In the genomic region with DNA sequence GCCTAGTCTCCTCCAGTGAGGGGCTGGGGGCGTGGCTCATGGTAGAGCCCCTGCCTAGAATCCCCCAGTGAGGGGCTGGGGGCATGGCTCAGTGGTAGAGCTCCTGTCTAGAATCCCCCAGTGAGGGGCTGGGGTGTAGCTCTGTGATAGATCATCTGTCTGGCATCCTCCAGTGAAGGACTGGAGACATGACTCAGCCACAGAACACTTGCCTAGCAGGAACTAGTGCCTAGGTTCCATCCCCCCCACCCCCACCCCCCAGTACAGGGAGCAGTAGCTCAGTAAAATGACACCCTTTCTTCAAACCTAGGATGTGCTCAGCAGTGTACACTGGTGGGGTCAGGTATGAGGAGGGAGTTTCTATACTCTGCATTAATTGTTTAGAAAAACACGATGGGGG, we compare ENCODE assay signal across 17 mouse cellular contexts.
"Had no signal": no experiment of that assay in that cellular context is flagged by ENCODE, and none has a peak within 500 bp of the region (broad histone marks: within the 10 kb centered on the region; RNA-seq: fewer than 3 reads in every experiment).

No protein-coding gene starts in this region.

- H3K27ac ChIP-seq: kidney, embryonic 15.5 days; left cerebral cortex, adult 2 months; liver, embryonic 13.5 days; macrophage; midbrain, embryonic 12.5 days; midbrain, embryonic 15.5 days; neural tube, embryonic 13.5 days had no signal

- H3K4me3 ChIP-seq: kidney, embryonic 15.5 days; left cerebral cortex, adult 2 months; liver, embryonic 13.5 days; midbrain, embryonic 12.5 days; midbrain, embryonic 15.5 days; neural tube, embryonic 13.5 days had no signal

- H3K9me3 ChIP-seq: kidney, embryonic 15.5 days; liver, embryonic 13.5 days; midbrain, embryonic 12.5 days; midbrain, embryonic 15.5 days had no signal

- DNase-seq: kidney, postnatal 10 days; kidney, postnatal 36 days; layer of hippocampus, postnatal 36 days; liver, embryonic 13.5 days; lung, embryonic 14.5 days; retina, postnatal 1 day; right cerebral cortex, postnatal 4 days; thymus, adult 2 months; thymus, postnatal 14 days; thymus, postnatal 4 days had no signal

- H3K27me3 ChIP-seq: kidney, embryonic 15.5 days; liver, embryonic 13.5 days; midbrain, embryonic 15.5 days; neural tube, embryonic 13.5 days had no signal

- H3K36me3 ChIP-seq: kidney, embryonic 15.5 days; liver, embryonic 13.5 days; midbrain, embryonic 12.5 days; midbrain, embryonic 15.5 days; neural tube, embryonic 13.5 days had no signal

- H3K9ac ChIP-seq: kidney, embryonic 15.5 days; liver, embryonic 13.5 days; lung, embryonic 14.5 days; midbrain, embryonic 12.5 days; midbrain, embryonic 15.5 days; neural tube, embryonic 13.5 days had no signal

- H3K4me2 ChIP-seq: kidney, embryonic 15.5 days; liver, embryonic 13.5 days; lung, embryonic 14.5 days; midbrain, embryonic 12.5 days; midbrain, embryonic 15.5 days; neural tube, embryonic 13.5 days had no signal

- ATAC-seq: lung, postnatal 0 days; midbrain, embryonic 15.5 days had no signal
